ENCODE assay signal across 8 mouse cellular contexts in genomic region chr9:21033136-21033535, GRCm38 (mm10). TPM values are rescaled to one million over a fixed set of nuclear protein-coding genes. Genes with fewer than 3 reads are reported as not detected.
DNase-seq lines count a peak whose midpoint lies in the region.

No protein-coding gene starts in this region.

- peak overlapping the region; percentile 58 for H3K4me3 ChIP-seq in midbrain, embryonic 10.5 days

- under 1% methylated on average over 34 of the region's 34 CpGs for WGBS in midbrain, embryonic 10.5 days

- peak; percentile 55 to 73 for DNase-seq in cerebellum, postnatal 10 days
- no peak for DNase-seq in cerebellum, postnatal 36 days
- peak; percentile 90 for DNase-seq in c-Kit-positive CD71-positive TER-119-positive erythroid progenitor cells, embryonic 14.5 days (ENCODE audit: low spot score)
- peak; percentile 80 for DNase-seq in gastrocnemius, postnatal 10 days
- peak; percentile 97 for DNase-seq in induced T-regulatory cell, adult 2 months (ENCODE audit: low read depth)
- peak; percentile 63 for DNase-seq in left cerebral cortex, postnatal 4 days
- peak; percentile 72 for DNase-seq in midbrain, embryonic 10.5 days (ENCODE audit: low spot score)
- peak; percentile 82 to 94 for DNase-seq in spleen, postnatal 10 days (ENCODE audit: low spot score in 2 of 2)

- H3K4me1 ChIP-seq in midbrain, embryonic 10.5 days: peaks cover 82% of the 10 kb centered on the region

- H3K36me3 ChIP-seq in midbrain, embryonic 10.5 days: no peaks in the 10 kb centered on the region

- intact Hi-C loops in left cerebral cortex, postnatal 4 days (cut with DNase I): loop anchor here (10.0 kb wide), 1 partner anchor 102 kb away; the partner anchor contains the start of gene Tyk2

- H3K9me3 ChIP-seq in midbrain, embryonic 10.5 days (replicated peaks): no peaks in the 10 kb centered on the region

- H3K27me3 ChIP-seq in midbrain, embryonic 10.5 days (ENCODE audit: low read depth, poor library complexity, severe bottlenecking): peaks cover 100% of the 10 kb centered on the region

- H3K27ac ChIP-seq in midbrain, embryonic 10.5 days (replicated peaks): no peak overlapping the region

RNA-seq across cellular contexts. Expression of gene Icam5, which starts 1.3 kb away (rescaled TPM):
- under 1 TPM; 0.14 to 0.25 TPM for total RNA-seq in gastrocnemius, postnatal 10 days (2021)
- total RNA-seq in left cerebral cortex, postnatal 4 days (2021): 10 to 100 TPM; 28.1 to 41.3 TPM
- 0.05 TPM in 1 of 2 replicates, not detected in the other for polyA plus RNA-seq in midbrain, embryonic 10.5 days (2016; fragmentation: Nextera tagmentation; extraction: Ambion mirVana)

RNA-seq across cellular contexts. Expression of gene Icam4, which starts 4.0 kb away (rescaled TPM):
- under 1 TPM in 1 of 2 experiments, not detected in 1; 0.70 TPM for total RNA-seq in gastrocnemius, postnatal 10 days (2021)
- total RNA-seq in left cerebral cortex, postnatal 4 days (2021): not detected
- polyA plus RNA-seq in midbrain, embryonic 10.5 days (2016; fragmentation: Nextera tagmentation; extraction: Ambion mirVana): 5.6 and 5.9 TPM in 2 replicates

RNA-seq across cellular contexts. Expression of gene Icam1, which starts 17.4 kb away (rescaled TPM):
- 1 to 10 TPM; 3.8 to 5.6 TPM for total RNA-seq in gastrocnemius, postnatal 10 days (2021)
- total RNA-seq in left cerebral cortex, postnatal 4 days (2021): 1 to 10 TPM; 2.5 to 2.8 TPM
- 4.5 and 4.9 TPM in 2 replicates for polyA plus RNA-seq in midbrain, embryonic 10.5 days (2016; fragmentation: Nextera tagmentation; extraction: Ambion mirVana)

RNA-seq across cellular contexts. Expression of gene Mrpl4, which starts 30.6 kb away (rescaled TPM):
- 10 to 100 TPM; 48.4 to 49.1 TPM for total RNA-seq in gastrocnemius, postnatal 10 days (2021)
- 10 to 100 TPM; 45.2 to 49.3 TPM for total RNA-seq in left cerebral cortex, postnatal 4 days (2021)
- 141 and 143 TPM in 2 replicates for polyA plus RNA-seq in midbrain, embryonic 10.5 days (2016; fragmentation: Nextera tagmentation; extraction: Ambion mirVana)

RNA-seq across cellular contexts. Expression of gene Zglp1, which starts 33.8 kb away (rescaled TPM):
- not detected for total RNA-seq in gastrocnemius, postnatal 10 days (2021)
- not detected for total RNA-seq in left cerebral cortex, postnatal 4 days (2021)
- 0.91 and 1.2 TPM in 2 replicates for polyA plus RNA-seq in midbrain, embryonic 10.5 days (2016; fragmentation: Nextera tagmentation; extraction: Ambion mirVana)

Comparison
In these comparisons a context has a peak if more than half of its experiments do, and no peak if none do; other contexts are left out.
1. DNase-seq: peak in cerebellum, postnatal 10 days (2 of 2), c-Kit-positive CD71-positive TER-119-positive erythroid progenitor cells, embryonic 14.5 days (single experiment), gastrocnemius, postnatal 10 days (single experiment), induced T-regulatory cell, adult 2 months (single experiment), left cerebral cortex, postnatal 4 days (single experiment), midbrain, embryonic 10.5 days (single experiment) and spleen, postnatal 10 days (2 of 2); none in cerebellum, postnatal 36 days (0 of 2).
2. RNA of gene Icam5, which starts 1.3 kb away (total RNA-seq): 28.1 to 41.3 TPM in left cerebral cortex, postnatal 4 days; 0.14 to 0.25 TPM in gastrocnemius, postnatal 10 days; every median in the first group is over 10 times any median in the second.